Mouse (Mus musculus) lung, embryonic 15.5 days (tissue): ENCODE measurements at regions not wholly inside any gene's neighbourhood (a gene's known extent, or its start where the extent isn't known, plus 50 kb on each side); places are given as distances from the start of the nearest gene placed in this dataset.

Experiments
- ATAC-seq: fragments of 200-750 bp; cut with Nextera tagmentation; 2 replicates; pipeline ENCODE4 v1.8.0; 2017; ENCODE audit warnings: moderate number of reproducible peaks, borderline replicate concordance; ENCODE audit not compliant: low FRiP score, low TSS enrichment; ENCODE audit errors: extremely low read depth
- H3K27ac ChIP-seq: fragments of 300-500 bp; sonication (generic); 2 replicates; pipeline ENCODE4 v1.5.1; 2015; ENCODE audit warnings: moderate library complexity, mild to moderate bottlenecking, inconsistent platforms
- H3K27me3 ChIP-seq: fragments of 300-500 bp; sonication (generic); 2 replicates; pipeline ENCODE4 v1.6.1; 2015; ENCODE audit warnings: inconsistent platforms
- H3K36me3 ChIP-seq: fragments of 300-500 bp; sonication (generic); 2 replicates; pipeline ENCODE4 v1.6.1; 2015; ENCODE audit warnings: inconsistent platforms
- H3K4me1 ChIP-seq: fragments of 300-500 bp; sonication (generic); 2 replicates; pipeline ENCODE4 v1.6.1; 2015; ENCODE audit warnings: inconsistent platforms
- H3K4me2 ChIP-seq: fragments of 300-500 bp; sonication (generic); 2 replicates; pipeline ENCODE4 v1.6.1; 2015; ENCODE audit warnings: inconsistent platforms, mild to moderate bottlenecking, moderate library complexity
- H3K4me3 ChIP-seq: fragments of 300-500 bp; sonication (generic); 2 replicates; pipeline ENCODE4 v1.5.1; 2015; ENCODE audit warnings: mild to moderate bottlenecking, inconsistent platforms
- H3K9ac ChIP-seq: fragments of 300-500 bp; sonication (generic); 2 replicates; pipeline ENCODE4 v1.6.1; 2015; ENCODE audit warnings: inconsistent platforms
- H3K9me3 ChIP-seq: fragments of 300-500 bp; sonication (generic); 2 replicates; pipeline ENCODE4 v1.6.1; 2016; ENCODE audit warnings: inconsistent platforms
- WGBS: fragments of 180-500 bp; shearing (Covaris S2); methylation state at CpG from one replicate; pipeline ENCODE4 v1.1.7; 2015; 5-methylcytosine and 5-hydroxymethylcytosine counted together

- Histone ChIP-seq H3K4me2 (peak overlapping the region; percentile 27), H3K27ac (peak overlapping the region; percentile 53), H3K4me1 (peaks cover 22% of the 10 kb centered on the region), H3K9ac (no peak overlapping the region), H3K27me3 (no peaks in the 10 kb centered on the region), H3K36me3 (no peaks in the 10 kb centered on the region), H3K9me3 (no peaks in the 10 kb centered on the region), H3K4me3 (no peak overlapping the region)
- ATAC-seq, result no peak
- WGBS, result 10% methylated on average over 7 of the region's 7 CpGs
Observed at GRCm38 (mm10) chr16:93092796-93093195, 266.8 kb upstream of the Runx1 start.

GRCm38 (mm10) chr16:93085227-93085883 is 259.4 kb upstream of the Runx1 start:
- Histone ChIP-seq H3K4me1 (0 out of 2 replicates have a peak, but pooled peaks cover 3% of the 10 kb centered on the region), H3K9me3 (no peaks in the 10 kb centered on the region)
- 84% methylated on average over 10 of the region's 10 CpGs for WGBS

GRCm38 (mm10) chr16:93083756-93084155 is 257.8 kb upstream of the Runx1 start:
- Histone ChIP-seq H3K9me3 (no peaks in the 10 kb centered on the region), H3K27me3 (no peaks in the 10 kb centered on the region), H3K27ac (no peak overlapping the region), H3K36me3 (no peaks in the 10 kb centered on the region), H3K9ac (no peak overlapping the region), H3K4me3 (no peak overlapping the region), H3K4me1 (peaks cover 16% of the 10 kb centered on the region), H3K4me2 (no peak overlapping the region)
- no peak for ATAC-seq
- WGBS, result 61% methylated on average over 2 of the region's 2 CpGs

More at GRCm38 (mm10) chr16:93085227-93085883, 259.4 kb upstream of the Runx1 start:
- Histone ChIP-seq H3K4me2 (no peak overlapping the region), H3K4me3 (no peak overlapping the region), H3K36me3 (no peaks in the 10 kb centered on the region), H3K27ac (no peak overlapping the region), H3K27me3 (no peaks in the 10 kb centered on the region), H3K9ac (no peak overlapping the region)
- no peak for ATAC-seq

- Histone ChIP-seq H3K4me2 (no peak overlapping the region), H3K27ac (no peak overlapping the region), H3K4me3 (no peak overlapping the region), H3K9ac (no peak overlapping the region), H3K9me3 (no peaks in the 10 kb centered on the region), H3K36me3 (no peaks in the 10 kb centered on the region), H3K27me3 (no peaks in the 10 kb centered on the region), H3K4me1 (peaks cover 17% of the 10 kb centered on the region)
- no peak for ATAC-seq
- 63% methylated on average over 1 of the region's 1 CpGs for WGBS
Observed at GRCm38 (mm10) chr16:93083142-93083541, 257.2 kb upstream of the Runx1 start.

GRCm38 (mm10) chr16:93081533-93081932 is 255.6 kb upstream of the Runx1 start:
- H3K9ac ChIP-seq, result no peak overlapping the region
- no peak overlapping the region for H3K4me2 ChIP-seq
- no peaks in the 10 kb centered on the region for H3K9me3 ChIP-seq
- H3K27me3 ChIP-seq, result no peaks in the 10 kb centered on the region
- no peaks in the 10 kb centered on the region for H3K36me3 ChIP-seq
- WGBS, result 80% methylated on average over 2 of the region's 2 CpGs
- H3K4me1 ChIP-seq, result peaks cover 17% of the 10 kb centered on the region
- no peak for ATAC-seq
- no peak overlapping the region for H3K4me3 ChIP-seq
- no peak overlapping the region for H3K27ac ChIP-seq

- no peak overlapping the region for H3K9ac ChIP-seq
- ATAC-seq, result no peak
- peak overlapping the region; percentile 46 for H3K4me2 ChIP-seq
- peaks cover 14% of the 10 kb centered on the region for H3K4me1 ChIP-seq
- 35% methylated on average over 17 of the region's 17 CpGs for WGBS
- H3K27me3 ChIP-seq, result 0 out of 2 replicates have a peak, but pooled peaks cover 5% of the 10 kb centered on the region
- peak overlapping the region; percentile 41 for H3K27ac ChIP-seq
- no peaks in the 10 kb centered on the region for H3K36me3 ChIP-seq
- H3K9me3 ChIP-seq, result no peaks in the 10 kb centered on the region
- H3K4me3 ChIP-seq, result peak overlapping the region; percentile 14; the same call in 1 of the 2 replicates
Observed at GRCm38 (mm10) chr16:93079660-93080390, 253.9 kb upstream of the Runx1 start.

GRCm38 (mm10) chr16:93078909-93079308 is 253.0 kb upstream of the Runx1 start:
- H3K4me2 ChIP-seq, result peak overlapping the region; percentile 46
- 0 out of 2 replicates have a peak overlapping the region, but pooled peaks have one; percentile 41 for H3K27ac ChIP-seq
- no peak for ATAC-seq
- 51% methylated on average over 3 of the region's 3 CpGs for WGBS
- no peaks in the 10 kb centered on the region for H3K36me3 ChIP-seq
- no peak overlapping the region for H3K4me3 ChIP-seq
- H3K27me3 ChIP-seq, result 0 out of 2 replicates have a peak, but pooled peaks cover 5% of the 10 kb centered on the region
- H3K9me3 ChIP-seq, result no peaks in the 10 kb centered on the region
- H3K4me1 ChIP-seq, result peaks cover 14% of the 10 kb centered on the region
- no peak overlapping the region for H3K9ac ChIP-seq

GRCm38 (mm10) chr16:93075488-93075887 is 249.5 kb upstream of the Runx1 start:
- no peak for ATAC-seq
- 0 out of 2 replicates have a peak, but pooled peaks cover 5% of the 10 kb centered on the region for H3K27me3 ChIP-seq
- no peak overlapping the region for H3K27ac ChIP-seq
- no peaks in the 10 kb centered on the region for H3K36me3 ChIP-seq
- no peak overlapping the region for H3K4me2 ChIP-seq
- no peak overlapping the region for H3K9ac ChIP-seq
- WGBS, result 81% methylated on average over 11 of the region's 11 CpGs
- no peaks in the 10 kb centered on the region for H3K9me3 ChIP-seq
- peaks cover 23% of the 10 kb centered on the region for H3K4me1 ChIP-seq
- H3K4me3 ChIP-seq, result no peak overlapping the region

- WGBS, result 27% methylated on average over 6 of the region's 6 CpGs
- Histone ChIP-seq H3K9ac (no peak overlapping the region), H3K4me2 (no peak overlapping the region), H3K27ac (peak overlapping the region; percentile 44; the same call in 1 of the 2 replicates), H3K27me3 (0 out of 2 replicates have a peak, but pooled peaks cover 5% of the 10 kb centered on the region), H3K4me1 (peaks cover 9% of the 10 kb centered on the region), H3K36me3 (no peaks in the 10 kb centered on the region), H3K9me3 (no peaks in the 10 kb centered on the region), H3K4me3 (no peak overlapping the region)
- peak; percentile 59; the same call in 1 of the 2 replicates for ATAC-seq
Observed at GRCm38 (mm10) chr16:93072156-93072555, 246.2 kb upstream of the Runx1 start.

- Histone ChIP-seq H3K36me3 (no peaks in the 10 kb centered on the region), H3K9ac (no peak overlapping the region), H3K4me2 (no peak overlapping the region), H3K9me3 (no peaks in the 10 kb centered on the region), H3K4me3 (no peak overlapping the region), H3K4me1 (peaks cover 9% of the 10 kb centered on the region), H3K27ac (peak overlapping the region; percentile 44; the same call in 1 of the 2 replicates), H3K27me3 (0 out of 2 replicates have a peak, but pooled peaks cover 5% of the 10 kb centered on the region)
- 24% methylated on average over 6 of the region's 6 CpGs for WGBS
- ATAC-seq, result no peak
Observed at GRCm38 (mm10) chr16:93071726-93072125, 245.8 kb upstream of the Runx1 start.

GRCm38 (mm10) chr16:93066821-93067220 is 240.9 kb upstream of the Runx1 start:
- WGBS, result 87% methylated on average over 2 of the region's 2 CpGs
- no peaks in the 10 kb centered on the region for H3K36me3 ChIP-seq

More at GRCm38 (mm10) chr16:93066821-93067220, 240.9 kb upstream of the Runx1 start:
- Histone ChIP-seq H3K9me3 (no peaks in the 10 kb centered on the region), H3K27me3 (no peaks in the 10 kb centered on the region), H3K27ac (no peak overlapping the region), H3K4me2 (no peak overlapping the region), H3K4me1 (peaks cover 3% of the 10 kb centered on the region), H3K4me3 (no peak overlapping the region), H3K9ac (no peak overlapping the region)
- no peak for ATAC-seq
